Mouse (Mus musculus): ENCODE data around the gene Trmo. TPM values are rescaled to one million over a fixed set of nuclear protein-coding genes. Genes with fewer than 3 reads are reported as not detected.

The Trmo gene
- total and polyA plus RNA-seq, 2 experiments from 2014 or later = 3.9 to 9.2 TPM

- DNase-seq (ENCODE audit: low spot score) (no peak), ATAC-seq (peak; percentile 53; the same call in 1 of the 2 replicates)
- Histone ChIP-seq H3K9ac (replicated peaks; ENCODE audit: low read length) (no peak overlapping the region), H3K9me3 (ENCODE audit: low read length) (no peaks in the 10 kb centered on the region), H3K27ac (no peak overlapping the region), H3K4me1 (ENCODE audit: insufficient read depth, low read length) (no peaks in the 10 kb centered on the region), H3K36me3 (ENCODE audit: insufficient read depth, low read length) (no peaks in the 10 kb centered on the region), H3K4me3 (ENCODE audit: low read length) (peak overlapping the region; percentile 8; the same call in 1 of the 2 replicates), H3K27me3 (ENCODE audit: insufficient read depth, low read length) (peaks cover 82% of the 10 kb centered on the region), H3K4me2 (ENCODE audit: low read depth, low read length) (peak overlapping the region; percentile 33; the same call in 1 of the 2 replicates)
- no peak for TF ChIP-seq CTCF (IDR thresholded peaks at IDR 0.05; ENCODE audit: low read depth)
- under 1% methylated on average over 28 of the region's 28 CpGs for WGBS
Observed at GRCm38 (mm10) chr4:46342711-46343286, 46.4 kb downstream of the Trmo start.

DNA sequence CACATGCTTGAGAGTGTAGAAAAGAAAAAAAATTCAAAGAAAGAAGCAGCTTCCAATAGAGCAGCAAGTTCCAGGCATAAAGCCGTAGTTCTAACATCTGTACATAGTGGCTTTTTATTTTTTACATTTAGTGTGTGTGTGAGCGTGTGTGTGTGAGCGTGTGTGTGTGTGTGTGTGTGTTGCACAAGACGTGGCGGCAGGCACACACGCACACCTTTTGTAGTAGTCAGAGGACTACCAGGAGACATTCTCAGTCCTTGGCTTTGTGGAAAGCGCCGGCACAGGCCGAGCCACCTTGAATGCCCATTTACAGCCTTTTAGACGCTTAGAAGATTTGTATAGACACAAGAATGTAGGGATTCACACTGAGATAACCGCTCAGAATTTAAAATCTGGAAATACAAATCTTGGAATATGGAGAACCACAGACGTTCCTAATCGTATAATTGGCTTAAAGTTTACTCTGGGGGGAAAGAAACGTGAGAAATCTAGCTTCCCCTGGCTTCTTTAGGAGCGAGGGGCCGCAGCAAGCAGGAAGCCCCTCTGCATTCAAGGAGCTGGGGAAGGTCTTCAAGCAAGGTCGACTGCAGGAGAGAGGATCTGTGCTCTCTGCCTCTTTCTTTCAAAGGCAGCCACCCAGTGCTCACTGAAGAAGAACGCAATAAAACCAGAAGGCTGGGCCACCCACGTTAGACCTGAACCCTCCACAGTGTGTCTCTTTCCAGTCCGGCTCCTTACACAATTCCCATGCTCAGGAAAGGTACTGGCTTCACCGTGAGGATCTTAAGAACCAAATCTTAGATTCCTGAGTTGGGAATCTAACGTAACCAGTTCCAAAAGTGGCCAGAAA lies 47.2 kb downstream of the Trmo start:
- no peak for DNase-seq (ENCODE audit: low spot score)
- Histone ChIP-seq H3K36me3 (ENCODE audit: insufficient read depth, low read length) (no peaks in the 10 kb centered on the region), H3K4me2 (ENCODE audit: low read depth, low read length) (peak overlapping the region; percentile 33; the same call in 1 of the 2 replicates), H3K4me3 (ENCODE audit: low read length) (0 out of 2 replicates have a peak overlapping the region, but pooled peaks have one; percentile 8), H3K9me3 (ENCODE audit: low read length) (no peaks in the 10 kb centered on the region), H3K4me1 (ENCODE audit: insufficient read depth, low read length) (no peaks in the 10 kb centered on the region), H3K27ac (no peak overlapping the region), H3K9ac (replicated peaks; ENCODE audit: low read length) (no peak overlapping the region), H3K27me3 (ENCODE audit: insufficient read depth, low read length) (peaks cover 80% of the 10 kb centered on the region)
- no peak for TF ChIP-seq CTCF (IDR thresholded peaks at IDR 0.05; ENCODE audit: low read depth)
- no peak for ATAC-seq
- WGBS = 12% methylated on average over 22 of the region's 22 CpGs

- Histone ChIP-seq H3K9ac (replicated peaks; ENCODE audit: low read length) (no peak overlapping the region), H3K4me3 (ENCODE audit: low read length) (no peak overlapping the region), H3K4me2 (ENCODE audit: low read depth, low read length) (no peak overlapping the region), H3K4me1 (ENCODE audit: insufficient read depth, low read length) (no peaks in the 10 kb centered on the region), H3K9me3 (ENCODE audit: low read length) (no peaks in the 10 kb centered on the region), H3K27me3 (ENCODE audit: insufficient read depth, low read length) (peaks cover 61% of the 10 kb centered on the region), H3K36me3 (ENCODE audit: insufficient read depth, low read length) (no peaks in the 10 kb centered on the region), H3K27ac (no peak overlapping the region)
- no peak for DNase-seq (ENCODE audit: low spot score)
- no peak for TF ChIP-seq CTCF (IDR thresholded peaks at IDR 0.05; ENCODE audit: low read depth)
- 2% methylated on average over 26 of the region's 26 CpGs for WGBS
- ATAC-seq = no peak
Observed at GRCm38 (mm10) chr4:46339584-46339983, 49.7 kb downstream of the Trmo start.

- WGBS = 10% methylated on average over 10 of the region's 10 CpGs
- no peak for DNase-seq (ENCODE audit: low spot score)
- Histone ChIP-seq H3K4me2 (ENCODE audit: low read depth, low read length) (no peak overlapping the region), H3K27me3 (ENCODE audit: insufficient read depth, low read length) (peaks cover 56% of the 10 kb centered on the region), H3K36me3 (ENCODE audit: insufficient read depth, low read length) (no peaks in the 10 kb centered on the region), H3K9ac (replicated peaks; ENCODE audit: low read length) (no peak overlapping the region), H3K9me3 (ENCODE audit: low read length) (no peaks in the 10 kb centered on the region), H3K27ac (no peak overlapping the region), H3K4me3 (ENCODE audit: low read length) (no peak overlapping the region), H3K4me1 (ENCODE audit: insufficient read depth, low read length) (no peaks in the 10 kb centered on the region)
- ATAC-seq = no peak
- no peak for TF ChIP-seq CTCF (IDR thresholded peaks at IDR 0.05; ENCODE audit: low read depth)
Observed at GRCm38 (mm10) chr4:46339026-46339425, 50.2 kb downstream of the Trmo start.

DNA sequence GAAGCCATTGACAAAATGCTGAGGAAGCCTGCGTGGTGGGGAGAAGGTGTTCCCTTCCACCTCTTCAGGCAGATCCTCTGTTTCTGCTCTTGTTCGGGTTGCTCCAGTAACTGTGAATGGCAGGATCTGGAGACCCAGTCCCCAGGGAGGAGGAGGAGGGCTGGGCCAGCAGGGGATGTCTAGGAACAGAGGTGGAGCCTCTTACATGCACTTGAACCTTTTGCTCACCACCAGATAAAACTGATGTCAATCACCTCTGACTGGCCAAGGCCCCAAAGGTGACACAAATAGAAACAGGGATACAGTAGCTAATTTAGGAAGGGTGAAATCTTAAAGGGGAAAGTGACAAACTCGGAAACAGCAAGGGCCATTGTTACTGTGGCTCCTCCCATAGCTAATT lies 51.2 kb downstream of the Trmo start:
- Histone ChIP-seq H3K4me2 (ENCODE audit: low read depth, low read length) (no peak overlapping the region), H3K27me3 (ENCODE audit: insufficient read depth, low read length) (peaks cover 46% of the 10 kb centered on the region), H3K4me1 (ENCODE audit: insufficient read depth, low read length) (no peaks in the 10 kb centered on the region), H3K36me3 (ENCODE audit: insufficient read depth, low read length) (no peaks in the 10 kb centered on the region), H3K4me3 (ENCODE audit: low read length) (no peak overlapping the region), H3K9me3 (ENCODE audit: low read length) (no peaks in the 10 kb centered on the region), H3K27ac (no peak overlapping the region), H3K9ac (replicated peaks; ENCODE audit: low read length) (no peak overlapping the region)
- no peak for TF ChIP-seq CTCF (IDR thresholded peaks at IDR 0.05; ENCODE audit: low read depth)
- ATAC-seq (no peak), DNase-seq (ENCODE audit: low spot score) (no peak)
- WGBS = 6% methylated on average over 3 of the region's 3 CpGs

DNA sequence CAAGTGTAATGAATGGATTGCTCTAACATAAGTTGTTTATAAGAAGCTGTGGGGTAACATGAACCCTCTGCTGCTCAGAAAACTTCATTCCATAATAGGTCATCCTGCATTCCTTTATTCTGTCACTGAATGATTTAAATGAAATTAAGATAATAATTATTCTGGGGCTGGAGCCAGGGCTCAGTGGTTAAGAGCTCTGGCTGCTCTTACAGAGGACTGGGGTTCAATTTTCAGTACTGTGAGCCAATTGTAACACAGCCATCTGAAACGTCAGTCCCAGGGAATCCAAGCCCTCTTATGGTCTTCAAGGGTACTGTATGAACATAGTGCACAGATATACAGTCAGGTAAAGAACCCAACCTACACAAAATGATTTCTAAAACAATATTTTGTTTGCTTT lies 53.4 kb downstream of the Trmo start:
- WGBS = 8% methylated on average over 1 of the region's 1 CpGs
- H3K9ac ChIP-seq (replicated peaks; ENCODE audit: low read length) = no peak overlapping the region
- ATAC-seq = no peak
- no peak overlapping the region for H3K4me2 ChIP-seq (ENCODE audit: low read depth, low read length)
- DNase-seq (ENCODE audit: low spot score) = no peak
- TF ChIP-seq CTCF (IDR thresholded peaks at IDR 0.05; ENCODE audit: low read depth) = peak; percentile 21
- H3K4me1 ChIP-seq (ENCODE audit: insufficient read depth, low read length) = no peaks in the 10 kb centered on the region
- H3K27ac ChIP-seq = no peak overlapping the region
- no peaks in the 10 kb centered on the region for H3K36me3 ChIP-seq (ENCODE audit: insufficient read depth, low read length)
- no peak overlapping the region for H3K4me3 ChIP-seq (ENCODE audit: low read length)
- H3K27me3 ChIP-seq (ENCODE audit: insufficient read depth, low read length) = peaks cover 26% of the 10 kb centered on the region
- no peaks in the 10 kb centered on the region for H3K9me3 ChIP-seq (ENCODE audit: low read length)

Measured in hindbrain, postnatal 0 days (tissue).